Mouse (Mus musculus): ENCODE measurements around the gene Il33.

DNA sequence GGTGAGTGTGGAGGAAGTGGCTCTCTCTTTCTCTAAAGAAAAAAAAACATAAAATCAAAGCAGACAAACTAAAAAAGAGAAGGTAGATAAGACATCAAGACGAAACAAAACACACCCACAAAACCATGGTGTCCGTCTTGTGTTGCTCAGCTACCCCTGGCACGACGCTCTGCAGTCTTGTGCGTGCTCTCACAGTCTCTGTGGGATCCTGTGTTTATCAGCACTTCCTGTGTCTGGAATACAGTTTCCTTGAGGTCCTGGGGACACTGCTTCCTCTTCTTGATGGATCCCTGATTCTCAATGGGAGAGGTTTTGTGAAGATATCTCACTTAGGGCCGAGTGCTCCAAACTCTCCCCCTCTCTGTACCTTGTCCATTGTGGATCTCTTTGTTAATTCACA lies 36.9 kb downstream of the Il33 start:
- TF ChIP-seq CTCF (IDR thresholded peaks at IDR 0.05; ENCODE audit: borderline replicate concordance, insufficient read depth, low read length) (no peak), POLR2A (IDR thresholded peaks at IDR 0.05; ENCODE audit: low read depth, low read length) (no peak)

All from embryonic fibroblast, embryonic 13.5 days (primary cell).